27 mouse cellular contexts compared by ENCODE assay signal in genomic region chr6:50398324-50398723, GRCm38 (mm10). TPM values are rescaled to one million over a fixed set of nuclear protein-coding genes. Genes with fewer than 3 reads are reported as not detected.
DNase-seq lines count a peak whose midpoint lies in the region; ATAC-seq and TF ChIP-seq lines count a peak whose summit lies in the region.
"Had no signal": no experiment of that assay in that cellular context is flagged by ENCODE, and none has a peak within 500 bp of the region (broad histone marks: within the 10 kb centered on the region; RNA-seq: fewer than 3 reads in every experiment).

No protein-coding gene starts in this region.

- H3K4me2 ChIP-seq in intestine, postnatal 0 days (replicated peaks; ENCODE audit: low read depth) = no peak overlapping the region
- H3K4me2 ChIP-seq in intestine, embryonic 15.5 days (replicated peaks) = no peak overlapping the region
- no peak overlapping the region for H3K4me2 ChIP-seq in kidney, embryonic 14.5 days (replicated peaks; ENCODE audit: low read depth, low read length)
- no peak overlapping the region for H3K4me2 ChIP-seq in forebrain, embryonic 16.5 days (ENCODE audit: low read length)
- H3K4me2 ChIP-seq in midbrain, embryonic 13.5 days (replicated peaks) = no peak overlapping the region
- H3K4me2 ChIP-seq: embryonic facial prominence, embryonic 15.5 days; hindbrain, embryonic 15.5 days; liver, embryonic 12.5 days; stomach, embryonic 15.5 days had no signal

- 0 out of 2 replicates have a peak, but pooled peaks cover 2% of the 10 kb centered on the region for H3K4me1 ChIP-seq in intestine, postnatal 0 days (replicated peaks; ENCODE audit: control insufficient read depth, insufficient read depth, low read length)
- H3K4me1 ChIP-seq in intestine, embryonic 15.5 days (replicated peaks) = no peaks in the 10 kb centered on the region
- H3K4me1 ChIP-seq in kidney, embryonic 14.5 days (ENCODE audit: control insufficient read depth, insufficient read depth, low read length) = peaks cover 10% of the 10 kb centered on the region; the same call in 1 of the 2 replicates
- H3K4me1 ChIP-seq in forebrain, embryonic 16.5 days (replicated peaks; ENCODE audit: control insufficient read depth, insufficient read depth, low read length) = no peaks in the 10 kb centered on the region
- no peaks in the 10 kb centered on the region; the same call in 1 of the 2 replicates for H3K4me1 ChIP-seq in midbrain, embryonic 13.5 days (replicated peaks)
- H3K4me1 ChIP-seq: hindbrain, embryonic 15.5 days; liver, embryonic 12.5 days; stomach, embryonic 15.5 days had no signal

- no peaks in the 10 kb centered on the region for H3K9me3 ChIP-seq in intestine, postnatal 0 days (ENCODE audit: control insufficient read depth)
- no peaks in the 10 kb centered on the region for H3K9me3 ChIP-seq in intestine, embryonic 15.5 days
- H3K9me3 ChIP-seq in kidney, embryonic 14.5 days (ENCODE audit: control insufficient read depth, low read length) = no peaks in the 10 kb centered on the region
- no peaks in the 10 kb centered on the region for H3K9me3 ChIP-seq in forebrain, embryonic 16.5 days (ENCODE audit: control insufficient read depth, low read length)
- H3K9me3 ChIP-seq in midbrain, embryonic 13.5 days = no peaks in the 10 kb centered on the region
- H3K9me3 ChIP-seq: embryonic facial prominence, embryonic 10.5 days; embryonic facial prominence, embryonic 15.5 days; hindbrain, embryonic 10.5 days; hindbrain, embryonic 15.5 days; liver, embryonic 12.5 days; stomach, embryonic 15.5 days had no signal

- no peak overlapping the region for H3K9ac ChIP-seq in intestine, postnatal 0 days (ENCODE audit: low read depth, low read length)
- no peak overlapping the region for H3K9ac ChIP-seq in intestine, embryonic 15.5 days
- no peak overlapping the region for H3K9ac ChIP-seq in kidney, embryonic 14.5 days (ENCODE audit: low read depth, low read length)
- no peak overlapping the region for H3K9ac ChIP-seq in forebrain, embryonic 16.5 days (replicated peaks; ENCODE audit: low read depth, low read length)
- no peak overlapping the region for H3K9ac ChIP-seq in midbrain, embryonic 13.5 days (replicated peaks)
- H3K9ac ChIP-seq: embryonic facial prominence, embryonic 15.5 days; hindbrain, embryonic 15.5 days; liver, embryonic 12.5 days; liver, postnatal 0 days; stomach, embryonic 15.5 days had no signal

- intact Hi-C loops in gastrocnemius, postnatal 14 days (cut with DNase I; ENCODE audit: low total_unique reads) = no loop called here

- 73% methylated on average over 6 of the region's 6 CpGs for WGBS in intestine, postnatal 0 days
- 74% methylated on average over 6 of the region's 6 CpGs for WGBS in intestine, embryonic 15.5 days
- 83% methylated on average over 6 of the region's 6 CpGs for WGBS in kidney, embryonic 14.5 days
- 97% methylated on average over 6 of the region's 6 CpGs for WGBS in forebrain, embryonic 16.5 days
- WGBS in midbrain, embryonic 13.5 days = 92% methylated on average over 6 of the region's 6 CpGs

- H3K4me3 ChIP-seq in intestine, postnatal 0 days (ENCODE audit: low read depth, low read length) = no peak overlapping the region
- no peak overlapping the region for H3K4me3 ChIP-seq in intestine, embryonic 15.5 days (replicated peaks)
- H3K4me3 ChIP-seq in kidney, embryonic 14.5 days (ENCODE audit: low read length) = no peak overlapping the region
- H3K4me3 ChIP-seq in forebrain, embryonic 16.5 days (replicated peaks; ENCODE audit: low read length) = no peak overlapping the region
- H3K4me3 ChIP-seq in midbrain, embryonic 13.5 days (replicated peaks) = no peak overlapping the region
- H3K4me3 ChIP-seq: embryonic facial prominence, embryonic 10.5 days; embryonic facial prominence, embryonic 15.5 days; hindbrain, embryonic 10.5 days; hindbrain, embryonic 15.5 days; liver, embryonic 12.5 days; stomach, embryonic 15.5 days had no signal

- peak; percentile 71 for DNase-seq in kidney, postnatal 14 days
- DNase-seq in right cerebral cortex, postnatal 25 days = no peak
- no peak for DNase-seq in gastrocnemius, postnatal 14 days
- DNase-seq: adrenal gland, adult 2 months; cerebellum, adult 2 months; cerebellum, postnatal 14 days; heart, postnatal 14 days; left cerebral cortex, postnatal 4 days; liver, postnatal 0 days; lung, postnatal 4 days; midbrain, embryonic 14.5 days had no signal

- H3K27me3 ChIP-seq in intestine, postnatal 0 days (replicated peaks; ENCODE audit: control insufficient read depth, insufficient read depth, low read length) = no peaks in the 10 kb centered on the region
- H3K27me3 ChIP-seq in intestine, embryonic 15.5 days (replicated peaks) = no peaks in the 10 kb centered on the region
- H3K27me3 ChIP-seq in kidney, embryonic 14.5 days (ENCODE audit: control insufficient read depth, insufficient read depth, low read length) = no peaks in the 10 kb centered on the region
- no peaks in the 10 kb centered on the region for H3K27me3 ChIP-seq in forebrain, embryonic 16.5 days (replicated peaks; ENCODE audit: control insufficient read depth, insufficient read depth, low read length)
- H3K27me3 ChIP-seq in midbrain, embryonic 13.5 days = no peaks in the 10 kb centered on the region
- H3K27me3 ChIP-seq: CH12.LX; embryonic facial prominence, embryonic 15.5 days; hindbrain, embryonic 15.5 days; liver, embryonic 12.5 days; stomach, embryonic 15.5 days had no signal

- no peak for ATAC-seq in intestine, postnatal 0 days
- no peak for ATAC-seq in intestine, embryonic 15.5 days
- ATAC-seq in kidney, embryonic 14.5 days (ENCODE audit: low FRiP score, low TSS enrichment) = no peak
- no peak for ATAC-seq in forebrain, embryonic 16.5 days
- ATAC-seq in midbrain, embryonic 13.5 days = no peak
- ATAC-seq: activated CD4-positive, CD25-positive, alpha-beta regulatory T cell, adult 4 months; forebrain, embryonic 14.5 days; inflammation-experienced regulatory T-cells, adult 6 months; liver, embryonic 12.5 days; liver, postnatal 0 days; lung, postnatal 0 days had no signal

- no peaks in the 10 kb centered on the region for H3K36me3 ChIP-seq in intestine, postnatal 0 days (ENCODE audit: control insufficient read depth, insufficient read depth)
- H3K36me3 ChIP-seq in intestine, embryonic 15.5 days = no peaks in the 10 kb centered on the region
- no peaks in the 10 kb centered on the region for H3K36me3 ChIP-seq in kidney, embryonic 14.5 days (ENCODE audit: control insufficient read depth, insufficient read depth, low read length)
- H3K36me3 ChIP-seq in forebrain, embryonic 16.5 days (ENCODE audit: control insufficient read depth, insufficient read depth) = no peaks in the 10 kb centered on the region
- no peaks in the 10 kb centered on the region for H3K36me3 ChIP-seq in midbrain, embryonic 13.5 days
- H3K36me3 ChIP-seq: embryonic facial prominence, embryonic 10.5 days; embryonic facial prominence, embryonic 15.5 days; hindbrain, embryonic 10.5 days; hindbrain, embryonic 15.5 days; liver, embryonic 12.5 days; stomach, embryonic 15.5 days had no signal

- no peak for TF ChIP-seq CTCF in intestine, postnatal 0 days (IDR thresholded peaks at IDR 0.05; ENCODE audit: low read depth)

- peak overlapping the region; percentile 21; the same call in 1 of the 2 replicates for H3K27ac ChIP-seq in intestine, postnatal 0 days (ENCODE audit: low read depth, low read length)
- no peak overlapping the region for H3K27ac ChIP-seq in intestine, embryonic 15.5 days
- peak overlapping the region; percentile 51; the same call in 1 of the 2 replicates for H3K27ac ChIP-seq in kidney, embryonic 14.5 days (ENCODE audit: low read depth, low read length)
- H3K27ac ChIP-seq in forebrain, embryonic 16.5 days (ENCODE audit: low read length) = no peak overlapping the region
- no peak overlapping the region for H3K27ac ChIP-seq in midbrain, embryonic 13.5 days
- H3K27ac ChIP-seq: embryonic facial prominence, embryonic 10.5 days; embryonic facial prominence, embryonic 15.5 days; hindbrain, embryonic 10.5 days; hindbrain, embryonic 15.5 days; liver, embryonic 12.5 days; stomach, embryonic 15.5 days had no signal

RNA-seq across cellular contexts. Expression of gene Osbpl3, which starts 57.7 kb away (rescaled TPM):
- 12.5 and 13.6 TPM in 2 replicates for polyA plus RNA-seq in intestine, postnatal 0 days (2015; fragmentation: Nextera tagmentation; extraction: Ambion mirVana)
- 7.4 TPM in 2 replicates for polyA plus RNA-seq in intestine, embryonic 15.5 days (2015; fragmentation: Nextera tagmentation; extraction: Ambion mirVana)
- 11.4 and 17.0 TPM in 2 replicates for polyA plus RNA-seq in kidney, embryonic 14.5 days (2014; fragmentation: Nextera tagmentation; extraction: Ambion mirVana)
- polyA plus RNA-seq in forebrain, embryonic 16.5 days (2015; fragmentation: Nextera tagmentation; extraction: Ambion mirVana) = 5.2 and 5.3 TPM in 2 replicates
- 1 to 10 TPM; 5.0 to 5.8 TPM for total RNA-seq in gastrocnemius, postnatal 14 days (2021)
- 6.7 and 8.6 TPM in 2 replicates for polyA plus RNA-seq in midbrain, embryonic 13.5 days (2015; fragmentation: Nextera tagmentation; extraction: Ambion mirVana)

Comparison
In these comparisons a context has a peak if more than half of its experiments do, and no peak if none do; other contexts are left out.
1. H3K27ac ChIP-seq: peak in intestine, postnatal 0 days (single experiment) and kidney, embryonic 14.5 days (single experiment); none in intestine, embryonic 15.5 days (single experiment), forebrain, embryonic 16.5 days (single experiment) and midbrain, embryonic 13.5 days (single experiment).